Mouse (Mus musculus) heart, adult 2 months (tissue): Measurements from ENCODE around the gene Gtf3c1. TPM values are rescaled to one million over a fixed set of nuclear protein-coding genes. Genes with fewer than 3 reads are reported as not detected.

Experiments
- DNase-seq, 2 experiments: peaks; one replicate each; pipeline ENCODE4 v3.0.0; 2021
- H3K27ac ChIP-seq: fragments of 200-600 bp; 2 replicates; pipeline ENCODE4 v1.8.1; 2022
- H3K27me3 ChIP-seq: fragments of 200-500 bp; 2 replicates; pipeline ENCODE4 v1.6.1; 2012; ENCODE audit warnings: mild to moderate bottlenecking, low read length, inconsistent platforms, mixed read lengths; ENCODE audit not compliant: control insufficient read depth, insufficient read depth
- H3K36me3 ChIP-seq: fragments of 200-500 bp; 2 replicates; pipeline ENCODE4 v1.6.1; 2012; ENCODE audit warnings: low read length, inconsistent platforms; ENCODE audit not compliant: control insufficient read depth, insufficient read depth
- H3K4me1 ChIP-seq: fragments of 200-500 bp; 2 replicates; pipeline ENCODE4 v1.6.1; 2011; ENCODE audit warnings: low read length; ENCODE audit not compliant: control insufficient read depth, insufficient read depth
- H3K4me3 ChIP-seq: fragments of 200-600 bp; 2 replicates; pipeline ENCODE4 v1.8.1; 2022
- H3K79me2 ChIP-seq: fragments of 200-500 bp; replicated peaks from 2 replicates; pipeline ENCODE4 v1.6.1; 2012; ENCODE audit warnings: mild to moderate bottlenecking, inconsistent platforms, low read length, moderate library complexity, mixed read lengths; ENCODE audit not compliant: control insufficient read depth, insufficient read depth
- H3K9ac ChIP-seq: fragments of 200-500 bp; 2 replicates; pipeline ENCODE4 v1.6.1; 2012; ENCODE audit warnings: low read depth, mild to moderate bottlenecking, control low read depth, inconsistent platforms, low read length, mixed read lengths
- CTCF ChIP-seq: fragments of 200-600 bp; IDR thresholded peaks from 2 replicates; pipeline ENCODE4 v1.8.1; 2022; ENCODE audit warnings: antibody characterized with exemption, mild to moderate bottlenecking, moderate library complexity
- EP300 ChIP-seq: fragments of 200-500 bp; IDR thresholded peaks from 2 replicates; pipeline ENCODE4 v1.6.1; 2011; ENCODE audit warnings: low read depth, low read length, control low read depth; ENCODE audit not compliant: insufficient read depth
- POLR2A ChIP-seq: fragments of 200-500 bp; IDR thresholded peaks from 2 replicates; pipeline ENCODE4 v1.6.1; 2011; ENCODE audit warnings: mild to moderate bottlenecking, low read depth, low read length, control low read depth; ENCODE audit not compliant: insufficient read depth
- WGBS: fragments of 180-500 bp; shearing (Covaris S2); methylation state at CpG from one replicate; pipeline ENCODE4 v1.1.7; 2018; 5-methylcytosine and 5-hydroxymethylcytosine counted together
- intact Hi-C: fragments of 180-260 bp; cut with DNase I; formaldehyde crosslinking; loops from one replicate; pipeline ENCODE4 v1.15.1; 2025
- polyA plus RNA-seq: library from polyadenylated mRNA; depleted of rRNA; stranded (reverse); fragments of >200 nt; gene quantifications from 2 replicates; pipeline ENCODE4 v1.2.3, GENCODE M21; 2012
- total RNA-seq, 2 experiments: library from RNA; stranded (reverse); gene quantifications; 2 replicates each; pipeline ENCODE4 v1.2.3; 2021

Gtf3c1 gene
- total and polyA plus RNA-seq, 3 experiments, result 30.2 to 47.9 (median 46.3) TPM

GRCm38 (mm10) chr7:125663654-125664053 lies 43.9 kb downstream of the Gtf3c1 start:
- Histone ChIP-seq H3K9ac (no peak overlapping the region), H3K27me3 (no peaks in the 10 kb centered on the region), H3K36me3 (no peaks in the 10 kb centered on the region), H3K27ac (no peak overlapping the region), H3K79me2 (no peaks in the 10 kb centered on the region), H3K4me1 (peaks cover 3% of the 10 kb centered on the region; the same call in 1 of the 2 replicates), H3K4me3 (no peak overlapping the region)
- 56% methylated on average over 3 of the region's 3 CpGs for WGBS
- intact Hi-C loops, result no loop called here
- no peak for TF ChIP-seq CTCF
- TF ChIP-seq POLR2A, result no peak
- TF ChIP-seq EP300, result no peak
- DNase-seq, result no peak

- no peak overlapping the region for H3K27ac ChIP-seq
- no peaks in the 10 kb centered on the region for H3K4me1 ChIP-seq
- WGBS, result 93% methylated on average over 6 of the region's 6 CpGs
- intact Hi-C loops, result no loop called here
- no peaks in the 10 kb centered on the region for H3K79me2 ChIP-seq
- TF ChIP-seq CTCF (no peak), POLR2A (no peak), EP300 (no peak)
- H3K36me3 ChIP-seq, result peaks cover 4% of the 10 kb centered on the region; the same call in 1 of the 2 replicates
- DNase-seq, result no peak
- H3K27me3 ChIP-seq, result no peaks in the 10 kb centered on the region
- no peak overlapping the region for H3K4me3 ChIP-seq
- H3K9ac ChIP-seq, result no peak overlapping the region
These were observed 50.1 kb downstream of the Gtf3c1 start for GRCm38 (mm10) chr7:125657511-125657910.

- no peak overlapping the region for H3K4me3 ChIP-seq
- intact Hi-C loops, result no loop called here
These were observed 58.6 kb downstream of the Gtf3c1 start for GRCm38 (mm10) chr7:125649013-125649412.

GRCm38 (mm10) chr7:125645413-125645812 lies 62.2 kb downstream of the Gtf3c1 start:
- TF ChIP-seq EP300 (no peak), CTCF (no peak), POLR2A (no peak)
- DNase-seq, result no peak
- Histone ChIP-seq H3K79me2 (no peaks in the 10 kb centered on the region), H3K9ac (no peak overlapping the region), H3K4me3 (no peak overlapping the region), H3K36me3 (no peaks in the 10 kb centered on the region), H3K27ac (no peak overlapping the region), H3K4me1 (no peaks in the 10 kb centered on the region), H3K27me3 (no peaks in the 10 kb centered on the region)
- intact Hi-C loops, result no loop called here
- WGBS, result 60% methylated on average over 7 of the region's 7 CpGs

More at GRCm38 (mm10) chr7:125649013-125649412, 58.6 kb downstream of the Gtf3c1 start:
- H3K27me3 ChIP-seq, result no peaks in the 10 kb centered on the region
- H3K9ac ChIP-seq, result no peak overlapping the region
- WGBS, result 71% methylated on average over 1 of the region's 1 CpGs
- no peak for DNase-seq
- H3K4me1 ChIP-seq, result no peaks in the 10 kb centered on the region
- H3K36me3 ChIP-seq, result no peaks in the 10 kb centered on the region
- TF ChIP-seq POLR2A (no peak), EP300 (no peak), CTCF (no peak)
- H3K79me2 ChIP-seq, result no peaks in the 10 kb centered on the region
- no peak overlapping the region for H3K27ac ChIP-seq

- no peak overlapping the region for H3K4me3 ChIP-seq
- no peak overlapping the region for H3K27ac ChIP-seq
- DNase-seq, result no peak
- no peaks in the 10 kb centered on the region for H3K27me3 ChIP-seq
- H3K36me3 ChIP-seq, result no peaks in the 10 kb centered on the region
- WGBS, result 37% methylated on average over 6 of the region's 6 CpGs
- H3K9ac ChIP-seq, result no peak overlapping the region
- H3K4me1 ChIP-seq, result no peaks in the 10 kb centered on the region
- TF ChIP-seq EP300 (no peak), POLR2A (no peak), CTCF (no peak)
- no peaks in the 10 kb centered on the region for H3K79me2 ChIP-seq
- intact Hi-C loops, result no loop called here
These were observed 63.7 kb downstream of the Gtf3c1 start for GRCm38 (mm10) chr7:125643880-125644279.

- Histone ChIP-seq H3K4me1 (no peaks in the 10 kb centered on the region), H3K9ac (no peak overlapping the region), H3K79me2 (no peaks in the 10 kb centered on the region), H3K27me3 (no peaks in the 10 kb centered on the region), H3K4me3 (no peak overlapping the region), H3K36me3 (no peaks in the 10 kb centered on the region), H3K27ac (no peak overlapping the region)
- TF ChIP-seq CTCF (peak; percentile 83), POLR2A (no peak)
- DNase-seq, result peak; percentile 66 to 73
- 45% methylated on average over 9 of the region's 9 CpGs for WGBS
- intact Hi-C loops, result loop anchor here (1.0 to 5.0 kb wide), 3 partner anchors 57 to 219 kb away; no protein-coding TSS in a partner anchor
These were observed 68.7 kb downstream of the Gtf3c1 start for GRCm38 (mm10) chr7:125638870-125639386.
